Mouse (Mus musculus): ENCODE measurements at regions not wholly inside any gene's neighbourhood (a gene's known extent, or its start where the extent isn't known, plus 50 kb on each side); places are given as distances from the start of the nearest gene placed in this dataset.
A peak's percentile ranks its signal among the peaks of the same experiment; 100 is the strongest.

DNA sequence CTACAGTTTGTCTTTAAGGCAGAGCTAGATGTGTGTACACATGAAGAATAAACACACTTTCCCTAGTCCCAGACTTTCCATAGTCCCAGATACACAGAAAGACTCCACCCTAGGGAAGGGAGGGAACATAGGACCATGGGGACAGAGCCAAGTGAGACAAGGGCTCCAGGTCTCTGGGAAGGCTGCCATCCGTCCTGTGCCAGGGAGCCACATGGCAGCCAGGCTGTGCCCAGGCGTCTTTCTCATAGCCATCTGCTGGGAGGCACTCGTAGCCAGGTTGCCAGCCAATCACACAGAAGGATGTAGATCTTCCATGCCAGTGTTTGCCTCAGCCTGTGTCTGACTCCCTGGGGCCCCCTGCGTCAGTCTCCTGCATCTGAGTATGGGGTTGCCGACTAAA lies 242.7 kb upstream of the Prok2 start:
- TF ChIP-seq CTCF (IDR thresholded peaks at IDR 0.05) = no peak
- TF ChIP-seq EP300 (IDR thresholded peaks at IDR 0.05; ENCODE audit: insufficient read depth, low read depth, low read length) = peak; percentile 74
